Mouse (Mus musculus): Measurements from ENCODE around the gene Calr4.

Calr4 gene

DNA sequence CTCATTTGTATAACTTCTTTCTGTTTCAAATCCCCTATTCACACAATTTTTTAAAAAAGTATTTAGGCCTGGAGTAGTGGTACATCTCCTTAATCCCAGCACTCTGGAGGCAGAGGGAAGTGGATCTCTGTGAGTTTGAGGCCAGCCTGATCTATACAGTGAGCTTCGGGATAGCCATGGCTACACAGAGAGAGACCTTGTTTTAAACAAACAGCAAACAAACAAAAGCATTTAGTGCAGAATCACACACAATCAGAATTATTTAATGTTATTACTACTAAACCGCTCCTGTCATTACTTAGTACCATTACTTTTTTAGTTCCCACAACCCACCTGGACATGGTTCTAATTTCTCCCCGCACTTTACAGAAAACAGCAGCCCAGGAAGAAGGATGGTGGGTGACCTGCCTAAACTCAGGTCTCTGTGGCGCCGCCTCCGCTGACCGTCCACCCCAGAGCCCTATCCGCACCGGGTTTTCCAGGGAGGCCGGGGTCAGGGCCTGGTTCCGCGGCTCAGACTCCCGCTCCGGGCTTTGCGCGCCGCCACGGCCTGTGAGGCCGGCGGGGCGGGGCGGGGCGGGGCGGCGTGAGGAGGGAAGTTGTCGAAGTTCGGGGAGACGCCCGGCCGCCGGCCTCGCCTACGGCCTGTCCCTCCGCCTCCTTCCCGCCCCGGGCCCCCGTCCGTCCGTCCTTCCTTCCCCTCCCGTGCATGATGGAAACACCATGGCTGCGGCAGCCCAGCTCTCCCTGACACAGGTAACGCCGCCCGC is 45.6 kb downstream of the Calr4 start, which contains the start of gene Eps15:
Gene Eps15, plus strand, starts transcription at position 580 of the 770 bp plus-strand sequence.
- peak; percentile 90 to 96 for DNase-seq

- peak in 1 of 2 experiments; percentile 50 for DNase-seq
Measured at GRCm38 (mm10) chr4:109280459-109281160, 46.3 kb downstream of the Calr4 start.

GRCm38 (mm10) chr4:109281161-109281560 is 46.9 kb downstream of the Calr4 start:
- DNase-seq = no peak

DNA sequence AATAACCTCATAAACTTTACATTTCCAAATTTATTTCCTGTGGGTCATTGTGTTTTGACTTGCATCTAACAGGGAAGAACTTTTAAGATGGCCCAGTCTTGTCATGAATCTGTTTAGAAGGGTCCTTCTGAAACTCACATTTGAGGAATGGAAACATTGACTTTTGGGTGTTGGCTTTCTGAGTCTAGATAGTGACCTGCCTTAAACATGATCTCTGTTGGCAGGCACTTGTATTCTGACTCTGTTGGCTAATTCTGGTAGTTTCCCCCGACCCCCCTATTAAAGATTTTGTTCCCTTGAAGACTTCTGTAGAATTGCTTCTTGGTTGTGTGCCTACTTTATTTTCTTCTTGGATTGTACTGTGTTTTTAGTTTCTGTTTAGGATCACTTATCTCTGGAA is 47.7 kb downstream of the Calr4 start:
- DNase-seq = no peak

- DNase-seq = no peak
Measured at GRCm38 (mm10) chr4:109294629-109295028, 60.3 kb downstream of the Calr4 start.

DNA sequence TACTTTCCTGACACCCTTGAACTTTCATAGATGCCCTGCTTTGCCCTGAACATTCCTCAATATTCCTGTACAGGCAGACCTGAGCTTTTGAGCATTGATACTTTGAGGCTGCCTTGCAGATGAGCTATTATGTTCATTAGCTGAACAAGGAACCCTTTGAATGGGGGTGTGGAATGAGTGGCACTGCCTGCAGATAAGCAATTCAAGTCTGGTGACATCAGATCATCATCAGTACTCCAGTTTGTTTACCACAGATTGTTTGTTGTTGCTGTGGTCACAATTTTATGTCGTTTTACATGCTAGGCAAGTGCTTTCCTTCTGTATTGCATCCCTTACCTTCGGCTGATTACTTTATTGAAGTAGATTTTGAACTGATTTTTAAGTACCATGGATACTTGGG is 62.2 kb downstream of the Calr4 start:
- DNase-seq = no peak

GRCm38 (mm10) chr4:109299136-109299535 is 64.9 kb downstream of the Calr4 start:
- DNase-seq = no peak
